Mouse (Mus musculus) midbrain, embryonic 15.5 days (tissue): ENCODE results near the gene Polr3g. TPM values are rescaled to one million over a fixed set of nuclear protein-coding genes. Genes with fewer than 3 reads are reported as not detected.

Experiments
- polyA plus RNA-seq: library from polyadenylated mRNA; unstranded; fragments of >200 nt; fragmentation: Nextera tagmentation; extraction: Ambion mirVana; gene quantifications from 2 replicates; pipeline ENCODE4 v1.2.1, GENCODE M21; 2015

Polr3g gene
- polyA plus RNA-seq, 1 experiment from 2014 or later = 5.0 TPM

Other genes with a start within 250 kb of the Polr3g start
- gene Adgrv1, start 77.9 kb downstream of the Polr3g start, polyA plus RNA-seq = 9.5 and 9.7 TPM in 2 replicates
- 17.5 and 17.9 TPM in 2 replicates for gene Lysmd3, start 53.4 kb downstream of the Polr3g start, polyA plus RNA-seq
- 41.0 and 42.1 TPM in 2 replicates for gene Mblac2, start 328 bp upstream of the Polr3g start, polyA plus RNA-seq
- gene Cetn3, start 72.1 kb upstream of the Polr3g start, polyA plus RNA-seq = 184 and 196 TPM in 2 replicates